8 mouse cellular contexts compared by ENCODE assay signal in the genomic region with DNA sequence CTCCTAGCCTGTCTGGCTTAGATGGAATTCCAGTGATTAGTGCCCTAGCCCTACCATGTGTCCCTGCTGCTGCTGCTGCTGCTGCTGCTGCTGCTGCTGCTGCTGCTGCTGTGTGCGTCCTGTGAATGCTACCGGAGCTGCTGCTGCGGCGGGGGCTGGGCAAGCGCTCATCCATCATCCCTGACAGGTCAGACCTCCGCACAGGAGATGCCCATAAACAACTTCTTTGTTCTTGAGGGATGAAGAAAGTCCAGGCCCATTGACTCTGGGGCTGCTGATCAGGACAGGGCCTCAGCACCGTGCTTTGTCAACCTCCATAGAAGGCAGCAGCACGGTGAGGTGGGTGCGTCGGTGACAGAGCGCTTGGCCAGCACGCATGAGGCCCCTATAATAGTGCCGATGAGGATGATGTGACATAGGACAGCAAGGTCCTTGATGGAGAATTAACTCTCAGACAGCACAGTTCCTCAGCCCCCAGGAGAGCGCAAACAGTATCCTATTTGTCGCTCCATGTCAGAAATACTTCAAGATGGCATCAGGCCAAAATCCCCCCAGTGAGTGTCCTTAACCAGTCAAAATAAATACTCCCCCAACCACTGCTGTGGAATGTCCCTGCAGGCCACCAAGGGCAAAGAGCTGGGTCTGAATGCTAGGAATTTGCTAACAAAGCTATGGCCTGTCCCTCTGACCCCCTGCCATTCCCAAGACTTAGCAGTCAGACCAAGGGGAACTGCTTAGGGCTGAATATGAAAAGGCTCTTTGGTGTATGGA.
DNase-seq lines count a peak whose midpoint lies in the region; ATAC-seq lines count a peak whose summit lies in the region.

No protein-coding gene starts in this region.

- intact Hi-C loops in heart, postnatal 25 days (cut with DNase I) = no loop called here

- peaks cover 21% of the 10 kb centered on the region for H3K4me1 ChIP-seq in heart, embryonic 11.5 days (ENCODE audit: control insufficient read depth, insufficient read depth, low read length)
- H3K4me1 ChIP-seq in forebrain, embryonic 11.5 days (replicated peaks; ENCODE audit: control insufficient read depth, insufficient read depth, low read length) = peaks cover 17% of the 10 kb centered on the region; the same call in 1 of the 2 replicates
- peaks cover 30% of the 10 kb centered on the region for H3K4me1 ChIP-seq in kidney, embryonic 16.5 days (ENCODE audit: insufficient read depth, low read length)
- H3K4me1 ChIP-seq in midbrain, embryonic 16.5 days (ENCODE audit: control insufficient read depth, insufficient read depth, low read length) = peaks cover 12% of the 10 kb centered on the region

- WGBS in heart, embryonic 11.5 days (ENCODE audit: insufficient replicate concordance) = 9% methylated on average over 15 of the region's 15 CpGs
- 12% methylated on average over 15 of the region's 15 CpGs for WGBS in forebrain, embryonic 11.5 days
- 6% methylated on average over 15 of the region's 15 CpGs for WGBS in kidney, embryonic 16.5 days
- WGBS in midbrain, embryonic 16.5 days = 12% methylated on average over 15 of the region's 15 CpGs

- no peak overlapping the region for H3K9ac ChIP-seq in heart, embryonic 11.5 days (ENCODE audit: low read depth, low read length)
- peak overlapping the region; percentile 30; the same call in 1 of the 2 replicates for H3K9ac ChIP-seq in forebrain, embryonic 11.5 days (ENCODE audit: low read length)
- H3K9ac ChIP-seq in kidney, embryonic 16.5 days (replicated peaks; ENCODE audit: low read length) = peak overlapping the region; percentile 51
- peak overlapping the region; percentile 41; the same call in 1 of the 2 replicates for H3K9ac ChIP-seq in midbrain, embryonic 16.5 days (ENCODE audit: low read depth, low read length)

- no peak for DNase-seq in heart, postnatal 25 days (ENCODE audit: low spot score)
- DNase-seq in forebrain, embryonic 11.5 days (ENCODE audit: low spot score) = peak; percentile 71
- no peak for DNase-seq in cerebellum, adult 9-11 months
- DNase-seq in adrenal gland, postnatal 25 days = no peak

- H3K9me3 ChIP-seq in heart, embryonic 11.5 days (replicated peaks; ENCODE audit: control insufficient read depth, low read length) = no peaks in the 10 kb centered on the region
- H3K9me3 ChIP-seq in forebrain, embryonic 11.5 days (ENCODE audit: control insufficient read depth, low read length) = no peaks in the 10 kb centered on the region
- no peaks in the 10 kb centered on the region; the same call in 1 of the 2 replicates for H3K9me3 ChIP-seq in kidney, embryonic 16.5 days (ENCODE audit: low read length)
- no peaks in the 10 kb centered on the region for H3K9me3 ChIP-seq in midbrain, embryonic 16.5 days (replicated peaks; ENCODE audit: control insufficient read depth, low read length, poor library complexity, severe bottlenecking)

- no peaks in the 10 kb centered on the region for H3K36me3 ChIP-seq in heart, embryonic 11.5 days (ENCODE audit: control insufficient read depth, insufficient read depth, low read length)
- H3K36me3 ChIP-seq in forebrain, embryonic 11.5 days (ENCODE audit: control insufficient read depth, insufficient read depth, low read length) = no peaks in the 10 kb centered on the region
- no peaks in the 10 kb centered on the region for H3K36me3 ChIP-seq in kidney, embryonic 16.5 days (ENCODE audit: insufficient read depth, low read length)
- no peaks in the 10 kb centered on the region for H3K36me3 ChIP-seq in midbrain, embryonic 16.5 days (ENCODE audit: control insufficient read depth, insufficient read depth, low read length)

- H3K4me2 ChIP-seq in heart, embryonic 11.5 days = peak overlapping the region; percentile 32
- H3K4me2 ChIP-seq in forebrain, embryonic 11.5 days (ENCODE audit: low read depth, low read length, severe bottlenecking) = peak overlapping the region; percentile 31
- peak overlapping the region; percentile 31 for H3K4me2 ChIP-seq in kidney, embryonic 16.5 days (replicated peaks; ENCODE audit: low read depth, low read length)
- peak overlapping the region; percentile 29; the same call in 1 of the 2 replicates for H3K4me2 ChIP-seq in midbrain, embryonic 16.5 days (ENCODE audit: low read length)

- H3K27ac ChIP-seq in heart, embryonic 11.5 days (ENCODE audit: low read depth, low read length) = peak overlapping the region; percentile 12
- peak overlapping the region; percentile 72 for H3K27ac ChIP-seq in forebrain, embryonic 11.5 days (ENCODE audit: low read depth, low read length)
- H3K27ac ChIP-seq in kidney, embryonic 16.5 days (ENCODE audit: low read length) = peak overlapping the region; percentile 94
- peak overlapping the region; percentile 79 for H3K27ac ChIP-seq in midbrain, embryonic 16.5 days (ENCODE audit: low read length)

- peak; percentile 51 for ATAC-seq in heart, embryonic 11.5 days (replicated peaks; ENCODE audit: insufficient number of reproducible peaks, low FRiP score, low TSS enrichment)
- peak; percentile 67 for ATAC-seq in forebrain, embryonic 11.5 days (replicated peaks; ENCODE audit: low FRiP score)
- ATAC-seq in kidney, embryonic 16.5 days (ENCODE audit: low FRiP score, low TSS enrichment) = peak; percentile 80
- peak; percentile 71 for ATAC-seq in midbrain, embryonic 16.5 days
- ATAC-seq in erythroid progenitor cell, adult 5-6 weeks (replicated peaks; ENCODE audit: low FRiP score, poor library complexity, severe bottlenecking) = no peak

- no peaks in the 10 kb centered on the region for H3K27me3 ChIP-seq in heart, embryonic 11.5 days (ENCODE audit: control insufficient read depth, insufficient read depth, low read length)
- no peaks in the 10 kb centered on the region for H3K27me3 ChIP-seq in forebrain, embryonic 11.5 days (ENCODE audit: control insufficient read depth, insufficient read depth, low read length)
- H3K27me3 ChIP-seq in kidney, embryonic 16.5 days (ENCODE audit: insufficient read depth, low read length) = no peaks in the 10 kb centered on the region
- H3K27me3 ChIP-seq in midbrain, embryonic 16.5 days (ENCODE audit: control insufficient read depth, insufficient read depth, low read depth, low read length) = no peaks in the 10 kb centered on the region

- no peak overlapping the region for H3K4me3 ChIP-seq in heart, embryonic 11.5 days (ENCODE audit: low read depth, low read length)
- no peak overlapping the region for H3K4me3 ChIP-seq in forebrain, embryonic 11.5 days (ENCODE audit: low read depth, low read length)
- H3K4me3 ChIP-seq in kidney, embryonic 16.5 days (ENCODE audit: low read length) = no peak overlapping the region; the same call in 1 of the 2 replicates
- H3K4me3 ChIP-seq in midbrain, embryonic 16.5 days (ENCODE audit: low read depth, low read length) = no peak overlapping the region

Comparison
In these comparisons a context has a peak if more than half of its experiments do, and no peak if none do; other contexts are left out.
1. H3K27ac ChIP-seq: peak in every context shown above with its lines; median percentile 94 in kidney, embryonic 16.5 days; 79 in midbrain, embryonic 16.5 days; 72 in forebrain, embryonic 11.5 days; 12 in heart, embryonic 11.5 days.